Mouse (Mus musculus): ENCODE measurements at regions not wholly inside any gene's neighbourhood (a gene's known extent, or its start where the extent isn't known, plus 50 kb on each side); places are given as distances from the start of the nearest gene placed in this dataset.
A peak's percentile ranks its signal among the peaks of the same experiment; 100 is the strongest.
"Not testable (repeated sequence)": the region's sequence is repeated elsewhere in the genome, so short reads cannot be mapped to it uniquely, and the experiment has no call there.

- DNase-seq, result no peak
These were observed 469.2 kb downstream of the Epha7 start for GRCm38 (mm10) chr4:29282169-29282568.

GRCm38 (mm10) chr4:29301348-29301747 lies 488.4 kb downstream of the Epha7 start:
- DNase-seq, result peak; percentile 40

DNA sequence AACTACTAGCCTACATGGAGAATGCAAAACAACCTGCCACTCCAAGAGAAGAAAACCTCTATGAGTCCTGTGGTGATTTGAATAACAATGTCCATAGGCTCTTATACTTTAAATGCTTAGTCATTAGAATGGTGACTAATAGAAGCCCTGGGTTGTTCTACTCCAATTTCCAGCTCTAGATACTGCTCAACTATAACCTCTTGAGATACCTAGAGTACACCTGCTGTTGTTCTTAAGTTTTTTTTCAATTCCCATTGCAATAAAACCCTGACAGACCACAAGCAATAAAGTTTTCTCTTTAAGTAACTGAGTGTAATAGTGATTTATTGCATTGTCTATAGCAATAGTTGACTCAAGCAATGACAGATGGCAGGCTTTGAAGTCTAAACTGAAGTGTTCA lies 491.0 kb downstream of the Epha7 start:
- no peak for DNase-seq

GRCm38 (mm10) chr4:29307245-29307644 lies 494.3 kb downstream of the Epha7 start:
- DNase-seq, result no peak

GRCm38 (mm10) chr4:29323921-29324320 lies 511.0 kb downstream of the Epha7 start:
- DNase-seq, result no peak

DNA sequence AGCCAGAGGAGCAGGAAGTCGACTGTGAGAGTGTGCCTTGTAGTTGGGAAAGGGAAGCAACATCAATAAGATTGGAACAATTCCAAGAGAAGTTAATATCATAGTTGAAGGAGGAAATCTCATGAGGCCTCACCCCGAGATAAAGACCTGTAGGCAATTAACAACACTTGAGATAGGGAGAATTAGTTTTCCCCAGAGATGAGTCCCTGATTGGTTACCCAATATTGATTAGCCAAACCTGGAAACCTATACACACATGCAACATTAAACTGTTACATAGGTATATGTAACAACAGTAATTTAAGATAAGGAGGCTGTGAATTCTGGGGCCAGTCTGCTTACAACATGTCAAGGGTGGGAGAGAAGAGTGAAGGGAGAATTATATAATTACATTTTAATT lies 516.2 kb downstream of the Epha7 start:
- no peak for DNase-seq

GRCm38 (mm10) chr4:29331747-29332146 lies 518.8 kb downstream of the Epha7 start:
- no peak for DNase-seq

- no peak for DNase-seq
These were observed 524.3 kb downstream of the Epha7 start for GRCm38 (mm10) chr4:29337245-29337644.

DNA sequence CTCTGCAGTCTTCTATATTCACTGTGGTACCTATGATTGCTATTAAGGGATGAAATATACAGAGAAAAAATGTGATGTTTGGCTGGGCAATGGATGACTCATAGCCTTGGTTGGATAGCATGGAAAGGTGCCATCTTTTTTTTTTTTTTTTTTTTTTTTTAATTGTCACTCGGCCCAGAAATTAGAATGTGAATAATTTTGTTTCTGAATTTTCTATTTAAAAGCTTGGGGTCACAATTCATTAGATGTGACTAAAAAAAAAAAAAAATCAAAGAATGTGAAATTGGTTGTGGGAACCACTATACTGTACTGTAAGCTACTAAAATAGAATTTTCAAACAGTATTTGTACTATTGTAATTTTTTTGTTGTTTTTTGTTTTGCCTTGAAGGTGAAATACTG lies 549.3 kb downstream of the Epha7 start:
- DNase-seq, result no peak

DNA sequence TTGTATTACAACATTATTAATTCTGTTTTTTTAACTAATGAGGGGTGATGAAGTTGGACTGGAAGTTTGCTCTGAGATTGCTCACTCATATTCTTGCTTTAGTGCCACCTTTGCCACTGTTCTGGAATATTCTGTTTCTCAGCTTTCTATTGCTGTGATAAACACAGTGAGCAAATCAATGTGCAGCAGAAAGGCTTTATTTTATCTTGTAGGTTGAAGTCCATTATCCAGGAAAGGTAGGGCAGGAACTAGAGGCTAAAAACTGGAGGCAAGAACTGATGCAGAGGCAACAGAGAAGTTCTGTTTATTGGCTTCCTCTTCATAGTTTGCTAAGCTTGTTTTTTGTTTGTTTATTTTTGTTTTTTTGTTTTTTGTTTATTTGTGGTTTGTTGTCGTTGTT lies 576.4 kb downstream of the Epha7 start:
- no peak for DNase-seq

DNA sequence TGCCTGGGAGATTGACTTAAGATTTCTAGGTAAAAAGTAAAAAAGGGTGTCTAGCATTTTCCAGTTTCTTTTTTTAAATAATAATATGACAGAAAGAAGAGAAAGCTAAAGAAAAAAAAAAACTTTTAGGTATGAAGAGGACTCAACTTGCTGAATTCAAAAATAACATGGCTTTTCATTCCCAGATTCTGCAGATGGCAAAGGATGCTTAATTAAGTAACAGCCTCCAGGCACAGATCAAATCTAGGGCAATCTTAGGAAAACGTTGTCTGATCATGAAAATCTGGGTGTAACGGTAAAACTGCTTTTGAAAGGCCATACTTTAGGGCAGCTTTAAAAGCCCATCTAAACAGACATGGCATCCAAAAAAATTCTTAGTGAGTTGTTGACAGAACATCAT lies 577.4 kb downstream of the Epha7 start:
- no peak for DNase-seq

- no peak for DNase-seq
These were observed 589.2 kb downstream of the Epha7 start for GRCm38 (mm10) chr4:29402143-29402542.

DNA sequence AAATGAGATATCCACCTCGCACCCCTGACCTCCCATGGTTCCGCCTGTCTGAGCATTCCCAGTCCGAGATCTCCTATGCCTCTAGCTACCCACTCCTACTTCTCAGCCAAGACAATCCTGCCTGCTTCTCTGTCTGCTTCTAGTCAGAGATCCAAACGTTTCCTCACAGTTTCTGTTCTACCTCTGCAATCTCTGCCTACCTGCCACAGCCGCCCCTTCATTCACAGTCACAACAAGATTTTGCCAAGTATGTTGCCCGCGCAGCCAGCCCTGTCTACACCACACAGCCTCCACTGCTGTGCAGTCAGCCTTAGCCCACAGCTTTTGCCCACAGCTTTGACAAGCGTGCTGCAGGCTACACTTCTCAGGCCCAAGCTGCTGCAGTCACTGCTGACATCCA lies 601.7 kb downstream of the Epha7 start:
- no peak for DNase-seq

GRCm38 (mm10) chr4:29420198-29420792 lies 607.4 kb downstream of the Epha7 start:
- DNase-seq, result no peak

- DNase-seq, result not testable (repeated sequence)
These were observed 618.6 kb downstream of the Epha7 start for GRCm38 (mm10) chr4:29431493-29431892.

DNA sequence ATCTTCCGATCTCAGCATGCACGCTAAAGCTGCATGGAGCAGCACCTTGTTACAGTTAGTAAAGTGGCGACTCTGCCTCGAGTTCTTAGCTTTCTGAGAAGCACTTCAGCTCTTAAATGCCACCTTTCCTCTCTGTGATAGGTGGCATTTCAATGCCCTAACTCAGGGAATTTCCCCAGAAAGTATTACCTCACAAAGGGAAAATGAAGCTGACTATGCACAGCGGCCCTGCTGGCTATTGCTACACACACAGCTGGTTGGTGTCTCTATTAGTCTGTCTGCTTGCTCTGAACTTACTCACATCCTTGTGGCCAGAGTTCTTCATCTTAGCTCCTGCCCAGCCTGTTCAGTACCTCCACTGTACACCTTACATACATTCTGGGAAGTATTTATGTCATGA lies 650.4 kb downstream of the Epha7 start:
- DNase-seq, result peak; percentile 3

DNA sequence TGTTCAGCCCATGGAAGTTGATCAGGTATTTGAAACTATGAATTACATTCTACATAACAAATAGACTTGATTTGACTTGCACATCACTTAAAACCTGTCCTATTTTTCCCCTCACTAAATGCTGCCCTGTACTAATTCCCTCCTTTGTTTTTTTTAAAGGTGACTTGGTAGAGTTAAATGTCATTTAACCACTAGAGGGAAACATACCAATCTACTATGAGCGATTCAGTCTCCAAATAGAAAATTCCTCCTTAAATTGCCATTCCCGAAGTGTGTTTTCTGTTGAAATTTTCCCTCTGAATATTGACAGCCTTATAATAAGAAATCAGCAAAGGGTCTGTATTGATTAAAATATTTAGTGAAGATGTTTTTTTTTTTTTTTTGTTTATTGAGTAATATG lies 653.4 kb downstream of the Epha7 start:
- no peak for DNase-seq

GRCm38 (mm10) chr4:29480384-29481092 lies 667.6 kb downstream of the Epha7 start:
- no peak for DNase-seq

DNA sequence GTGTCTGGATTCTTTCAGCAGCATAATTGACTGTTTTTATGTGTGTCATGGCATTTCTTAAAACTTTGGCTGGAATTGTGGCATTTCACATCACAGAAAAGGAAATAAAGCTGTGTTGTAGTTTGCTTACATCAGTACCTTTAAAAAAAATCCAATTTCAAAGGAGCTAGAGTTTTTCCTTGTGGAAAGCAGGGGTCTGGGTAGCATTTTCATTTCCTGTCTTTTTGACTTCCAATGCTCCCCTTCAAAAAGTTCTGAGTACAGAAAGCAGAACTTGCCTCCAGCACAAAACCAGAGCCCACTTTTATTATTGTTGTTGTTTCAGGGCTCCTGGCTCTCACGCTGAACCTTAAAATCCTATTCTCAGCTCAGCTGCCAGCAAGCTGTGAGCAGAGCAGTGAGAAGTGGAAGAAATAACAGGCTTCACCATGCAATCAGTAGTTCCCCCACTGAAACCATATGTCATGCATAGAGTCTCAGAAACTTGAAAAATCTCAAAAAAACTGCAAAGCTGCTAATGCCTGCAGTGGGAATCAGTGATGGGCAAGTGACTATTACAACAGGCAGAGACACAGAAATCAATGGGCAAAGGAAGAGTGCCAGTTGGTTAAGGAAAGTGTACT lies 668.3 kb downstream of the Epha7 start:
- DNase-seq, result no peak

DNA sequence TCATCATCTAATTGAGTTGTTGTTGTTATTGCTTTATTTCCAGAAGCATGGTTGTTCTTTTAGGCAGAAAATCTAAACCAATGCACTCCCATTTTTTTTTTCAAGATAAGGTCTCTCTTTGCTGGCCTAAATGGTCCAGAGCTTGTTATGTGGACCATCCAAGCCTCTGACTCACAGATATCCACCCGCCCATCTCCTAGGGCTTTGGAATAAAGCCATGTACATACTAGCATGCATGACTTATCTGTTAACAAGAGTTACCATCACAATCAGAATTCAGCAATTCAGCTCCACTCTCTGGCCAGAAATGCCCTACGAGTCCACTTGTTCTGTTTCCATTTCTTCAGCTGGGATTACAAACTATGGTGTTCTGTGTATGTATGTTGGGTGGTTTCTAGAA lies 669.5 kb downstream of the Epha7 start:
- no peak for DNase-seq

DNA sequence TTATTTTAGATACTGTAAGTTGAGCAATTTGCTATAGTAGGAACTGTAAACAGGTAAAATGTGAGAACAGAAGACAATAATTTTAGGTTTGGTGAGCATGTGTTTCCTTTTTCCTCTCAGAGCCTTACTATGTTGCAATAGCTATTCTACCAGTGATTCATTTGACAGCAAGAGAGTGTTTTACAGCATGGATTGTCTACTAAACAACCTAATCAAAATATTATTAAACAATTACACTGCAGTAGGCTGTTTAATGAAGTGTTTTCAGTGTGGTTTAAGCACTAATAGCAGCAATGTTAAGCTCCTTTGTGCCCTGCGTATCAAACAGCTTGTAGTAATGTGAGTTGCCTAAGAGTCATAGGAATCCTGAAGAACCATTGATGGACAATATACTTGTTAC lies 687.9 kb downstream of the Epha7 start:
- no peak for DNase-seq

- DNase-seq, result no peak
These were observed 712.1 kb downstream of the Epha7 start for GRCm38 (mm10) chr4:29525051-29525450.

- DNase-seq, result peak; percentile 7
These were observed 713.1 kb downstream of the Epha7 start for GRCm38 (mm10) chr4:29525769-29526658.
